Mouse (Mus musculus) intestine, postnatal 0 days (tissue): ENCODE results near the gene Rps18. TPM values are rescaled to one million over a fixed set of nuclear protein-coding genes. Genes with fewer than 3 reads are reported as not detected.
A peak's percentile ranks its signal among the peaks of the same experiment; 100 is the strongest.

Experiments
- ATAC-seq: fragments of 200-750 bp; cut with Nextera tagmentation; 2 replicates; pipeline ENCODE4 v1.8.0; 2017; ENCODE audit warnings: mild to moderate bottlenecking, moderate TSS enrichment, moderate library complexity
- H3K27ac ChIP-seq: fragments of 300-500 bp; sonication (generic); 2 replicates; pipeline ENCODE4 v1.5.1; 2014; ENCODE audit warnings: mild to moderate bottlenecking, low read depth, low read length, moderate library complexity
- H3K27me3 ChIP-seq: fragments of 300-500 bp; sonication (generic); replicated peaks from 2 replicates; pipeline ENCODE4 v1.6.1; 2014; ENCODE audit warnings: low read length, mixed read lengths; ENCODE audit not compliant: control insufficient read depth, insufficient read depth
- H3K36me3 ChIP-seq: fragments of 300-500 bp; sonication (generic); 2 replicates; pipeline ENCODE4 v1.6.1; 2014; ENCODE audit warnings: mild to moderate bottlenecking, moderate library complexity; ENCODE audit not compliant: control insufficient read depth, insufficient read depth
- H3K4me1 ChIP-seq: fragments of 300-500 bp; sonication (generic); replicated peaks from 2 replicates; pipeline ENCODE4 v1.6.1; 2014; ENCODE audit warnings: antibody characterized with exemption, low read length, mixed read lengths; ENCODE audit not compliant: control insufficient read depth, insufficient read depth
- H3K4me2 ChIP-seq: fragments of 300-500 bp; sonication (generic); replicated peaks from 2 replicates; pipeline ENCODE4 v1.6.1; 2014; ENCODE audit warnings: low read depth, mild to moderate bottlenecking, moderate library complexity
- H3K4me3 ChIP-seq: fragments of 300-500 bp; sonication (generic); 2 replicates; pipeline ENCODE4 v1.5.1; 2014; ENCODE audit warnings: low read depth, low read length
- H3K9ac ChIP-seq: fragments of 300-500 bp; sonication (generic); 2 replicates; pipeline ENCODE4 v1.6.1; 2014; ENCODE audit warnings: mild to moderate bottlenecking, low read depth, low read length
- H3K9me3 ChIP-seq: fragments of 300-500 bp; sonication (generic); 2 replicates; pipeline ENCODE4 v1.6.1; 2016; ENCODE audit warnings: mixed run types; ENCODE audit not compliant: control insufficient read depth
- CTCF ChIP-seq: sonication (generic); IDR thresholded peaks from 2 replicates; pipeline ENCODE4 v1.5.1; 2016; ENCODE audit warnings: low read depth, mild to moderate bottlenecking, control low read depth, antibody characterized with exemption, moderate library complexity
- WGBS: fragments of 180-500 bp; shearing (Covaris S2); extraction: QIAGEN DNeasy Blood & Tissue Kit; methylation state at CpG from one replicate; pipeline ENCODE4 v1.1.7; 2014; 5-methylcytosine and 5-hydroxymethylcytosine counted together
- polyA plus RNA-seq: library from polyadenylated mRNA; unstranded; fragments of >200 nt; fragmentation: Nextera tagmentation; extraction: Ambion mirVana; gene quantifications from 2 replicates; pipeline ENCODE4 v1.2.1, GENCODE M21; 2015

The Rps18 gene
- polyA plus RNA-seq, 1 experiment from 2014 or later = 1,067 TPM

- peak within 1 kb of the TSS; percentile 67 for H3K4me3 ChIP-seq
- H3K36me3 ChIP-seq = peaks cover 53% of the 10 kb centered on the region
- H3K9ac ChIP-seq = peak within 1 kb of the TSS; percentile 64
- no peak for TF ChIP-seq CTCF
- H3K4me2 ChIP-seq = peak within 1 kb of the TSS; percentile 79
- under 1% methylated on average over 31 of the region's 34 CpGs for WGBS
- H3K9me3 ChIP-seq = no peaks in the 10 kb centered on the region
- H3K27me3 ChIP-seq = no peaks in the 10 kb centered on the region
- peak; percentile 91 for ATAC-seq
- H3K4me1 ChIP-seq = no peaks in the 10 kb centered on the region; the same call in 1 of the 2 replicates
- peak within 1 kb of the TSS; percentile 86 for H3K27ac ChIP-seq
Observed at GRCm38 (mm10) chr17:33915671-33916250, 40.0 kb downstream of the Rps18 start, which contains the start of the genes Tapbp and Zbtb22. Tapbp (plus strand) TSS chr17:33915899. Zbtb22 (plus strand) TSS chr17:33915904.

DNA sequence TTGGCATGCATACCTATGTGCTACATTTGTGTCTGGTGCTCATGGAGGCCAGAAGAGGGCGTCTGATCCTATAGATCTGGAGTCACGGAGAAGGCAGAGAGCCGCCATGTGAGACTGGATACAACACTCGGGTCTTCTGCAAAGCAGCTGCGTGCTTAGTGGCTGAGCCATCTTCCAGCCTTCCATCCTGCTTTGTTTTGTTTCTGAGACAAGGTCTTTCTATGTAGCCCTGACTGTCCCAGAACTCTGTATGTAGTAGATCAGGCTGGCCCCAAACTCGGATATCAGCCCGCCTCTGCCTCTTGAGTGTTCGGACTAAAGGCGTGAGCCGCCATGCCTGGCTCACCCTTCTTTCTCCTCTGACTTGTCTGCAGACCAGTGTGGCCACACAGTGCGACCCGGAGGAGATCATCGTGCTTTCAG, 40.8 kb downstream of the Rps18 start:
- TF ChIP-seq CTCF = peak; percentile 45
- Histone ChIP-seq H3K27ac (no peak overlapping the region), H3K36me3 (peaks cover 53% of the 10 kb centered on the region), H3K4me2 (peak overlapping the region; percentile 79), H3K9ac (no peak overlapping the region), H3K27me3 (no peaks in the 10 kb centered on the region), H3K4me3 (peak overlapping the region; percentile 67; the same call in 1 of the 2 replicates), H3K4me1 (peaks cover 4% of the 10 kb centered on the region; the same call in 1 of the 2 replicates), H3K9me3 (no peaks in the 10 kb centered on the region)
- 69% methylated on average over 13 of the region's 13 CpGs for WGBS
- ATAC-seq = no peak

DNA sequence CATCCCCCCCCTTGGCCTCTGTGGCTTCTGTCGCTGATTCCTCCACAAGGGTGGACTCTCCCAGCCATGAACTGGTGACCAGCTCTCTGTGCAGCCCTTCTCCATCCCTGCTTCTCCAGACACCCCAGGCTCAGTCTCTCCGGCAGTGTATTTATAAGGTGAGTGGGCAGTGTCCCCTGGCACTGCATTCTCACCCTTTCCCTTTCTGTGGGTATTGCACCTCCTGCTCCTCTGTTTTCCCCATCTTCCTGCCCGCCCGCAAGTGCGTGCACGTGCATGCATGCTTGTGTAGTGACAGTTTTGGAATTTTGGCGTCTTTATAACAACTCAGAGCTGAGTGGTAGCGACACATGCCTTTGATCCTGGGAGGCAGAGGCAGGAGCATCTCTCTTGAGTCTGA, 41.9 kb downstream of the Rps18 start:
- Histone ChIP-seq H3K27ac (0 out of 2 replicates have a peak overlapping the region, but pooled peaks have one; percentile 21), H3K9ac (no peak overlapping the region), H3K27me3 (no peaks in the 10 kb centered on the region), H3K4me3 (no peak overlapping the region), H3K4me2 (no peak overlapping the region), H3K4me1 (peaks cover 4% of the 10 kb centered on the region; the same call in 1 of the 2 replicates), H3K36me3 (peaks cover 53% of the 10 kb centered on the region), H3K9me3 (no peaks in the 10 kb centered on the region)
- 94% methylated on average over 8 of the region's 8 CpGs for WGBS
- no peak for ATAC-seq
- TF ChIP-seq CTCF = no peak

DNA sequence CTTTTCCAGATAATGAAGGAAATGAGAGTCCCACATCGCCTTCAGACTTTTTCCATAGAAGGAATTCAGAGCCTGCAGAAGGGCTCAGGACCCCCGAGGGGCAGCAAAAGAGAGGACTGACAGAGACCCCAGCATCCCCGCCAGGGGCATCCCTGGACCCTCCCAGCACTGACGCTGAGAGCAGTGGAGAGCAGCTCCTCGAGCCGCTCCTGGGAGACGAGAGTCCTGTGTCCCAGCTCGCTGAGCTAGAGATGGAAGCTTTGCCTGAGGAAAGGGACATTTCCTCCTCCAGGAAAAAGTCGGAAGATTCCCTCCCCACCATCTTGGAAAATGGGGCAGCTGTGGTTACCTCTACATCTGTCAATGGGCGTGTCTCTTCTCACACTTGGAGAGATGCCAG, 42.5 kb downstream of the Rps18 start:
- 89% methylated on average over 10 of the region's 10 CpGs for WGBS
- H3K9me3 ChIP-seq = no peaks in the 10 kb centered on the region
- 0 out of 2 replicates have a peak overlapping the region, but pooled peaks have one; percentile 21 for H3K27ac ChIP-seq
- no peaks in the 10 kb centered on the region for H3K27me3 ChIP-seq
- no peak for TF ChIP-seq CTCF
- H3K9ac ChIP-seq = no peak overlapping the region
- no peak overlapping the region for H3K4me3 ChIP-seq
- H3K4me2 ChIP-seq = no peak overlapping the region
- peaks cover 53% of the 10 kb centered on the region for H3K36me3 ChIP-seq
- ATAC-seq = no peak
- peaks cover 4% of the 10 kb centered on the region; the same call in 1 of the 2 replicates for H3K4me1 ChIP-seq

DNA sequence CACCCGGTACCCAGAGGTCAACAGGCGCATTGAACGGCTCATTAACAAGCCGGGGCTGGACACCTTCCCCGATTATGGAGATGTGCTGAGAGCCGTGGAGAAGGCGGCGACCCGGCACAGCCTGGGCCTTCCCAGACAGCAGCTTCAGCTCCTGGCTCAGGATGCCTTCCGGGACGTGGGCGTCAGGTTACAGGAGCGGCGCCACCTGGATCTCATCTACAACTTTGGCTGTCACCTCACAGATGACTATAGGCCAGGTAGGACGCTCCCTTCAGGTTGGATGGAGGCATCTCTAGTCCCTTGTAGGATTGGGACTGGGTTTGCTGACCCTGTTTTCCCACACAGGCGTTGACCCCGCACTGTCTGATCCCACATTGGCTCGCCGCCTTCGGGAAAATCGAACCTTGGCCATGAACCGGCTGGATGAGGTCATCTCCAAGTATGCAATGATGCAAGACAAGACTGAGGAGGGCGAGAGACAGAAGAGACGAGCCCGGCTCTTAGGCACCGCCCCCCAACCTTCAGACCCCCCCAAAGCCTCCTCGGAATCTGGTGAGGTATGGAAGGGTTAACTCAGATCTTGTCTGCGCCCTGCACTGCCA, 43.9 kb downstream of the Rps18 start:
- H3K4me1 ChIP-seq = peaks cover 4% of the 10 kb centered on the region; the same call in 1 of the 2 replicates
- 89% methylated on average over 28 of the region's 28 CpGs for WGBS
- ATAC-seq = no peak
- no peaks in the 10 kb centered on the region for H3K27me3 ChIP-seq
- H3K9ac ChIP-seq = no peak overlapping the region
- no peak overlapping the region for H3K4me3 ChIP-seq
- no peak overlapping the region for H3K4me2 ChIP-seq
- no peak overlapping the region for H3K27ac ChIP-seq
- TF ChIP-seq CTCF = no peak
- peaks cover 43% of the 10 kb centered on the region for H3K36me3 ChIP-seq
- no peaks in the 10 kb centered on the region for H3K9me3 ChIP-seq

DNA sequence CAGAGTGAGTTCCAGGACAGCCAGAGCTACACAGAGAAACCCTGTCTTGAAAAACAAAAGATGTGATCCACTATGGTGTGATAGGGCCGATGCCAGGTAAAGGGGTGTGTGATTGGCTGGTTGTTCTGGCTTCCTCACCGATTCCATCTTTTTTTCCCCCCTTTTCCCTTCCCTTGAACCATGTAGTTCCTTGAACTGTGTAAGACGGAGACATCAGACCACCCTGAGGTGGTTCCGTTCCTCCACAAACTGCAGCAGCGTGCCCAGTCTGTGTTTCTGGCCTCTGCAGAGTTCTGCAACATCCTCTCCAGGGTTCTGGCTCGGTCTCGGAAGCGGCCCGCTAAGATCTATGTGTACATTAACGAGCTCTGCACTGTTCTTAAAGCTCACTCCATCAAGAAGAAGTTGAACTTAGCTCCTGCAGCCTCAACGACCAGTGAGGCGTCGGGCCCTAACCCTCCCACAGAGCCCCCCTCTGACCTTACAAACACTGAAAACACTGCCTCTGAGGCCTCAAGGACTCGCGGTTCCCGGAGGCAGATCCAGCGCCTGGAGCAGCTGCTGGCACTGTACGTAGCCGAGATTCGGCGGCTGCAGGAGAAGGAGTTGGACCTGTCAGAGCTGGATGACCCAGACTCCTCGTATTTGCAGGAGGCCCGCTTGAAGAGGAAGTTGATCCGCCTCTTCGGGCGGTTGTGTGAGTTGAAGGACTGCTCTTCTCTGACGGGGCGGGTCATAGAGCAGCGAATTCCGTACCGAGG, 44.6 kb downstream of the Rps18 start:
- Histone ChIP-seq H3K36me3 (peaks cover 42% of the 10 kb centered on the region), H3K4me2 (no peak overlapping the region), H3K27me3 (no peaks in the 10 kb centered on the region), H3K9me3 (no peaks in the 10 kb centered on the region), H3K27ac (no peak overlapping the region), H3K9ac (no peak overlapping the region), H3K4me3 (no peak overlapping the region), H3K4me1 (0 out of 2 replicates have a peak, but pooled peaks cover 4% of the 10 kb centered on the region)
- TF ChIP-seq CTCF = no peak
- ATAC-seq = no peak
- WGBS = 92% methylated on average over 31 of the region's 31 CpGs
